Mouse (Mus musculus): ENCODE results near the gene Zfp110. TPM values are rescaled to one million over a fixed set of nuclear protein-coding genes. Genes with fewer than 3 reads are reported as not detected.
A peak's percentile ranks its signal among the peaks of the same experiment; 100 is the strongest.

Zfp110 gene
- total RNA-seq, 2 experiments from 2014 or later = 19.5 to 20.3 TPM

GRCm38 (mm10) chr7:12891334-12891733 lies 56.8 kb downstream of the Zfp110 start:
- no peak for DNase-seq (ENCODE audit: low spot score in 2 of 2)

GRCm38 (mm10) chr7:12897655-12898410 lies 63.3 kb downstream of the Zfp110 start, which contains the start of gene Zscan22:
Gene Zscan22 (plus strand): TSS chr7:12897815.
- DNase-seq (ENCODE audit: low spot score in 2 of 2) = peak; percentile 66 to 87

Other genes starting within 250 kb of the Zfp110 start
- under 1 TPM; 0.02 to 0.03 TPM for gene Vmn2r53, start 226.0 kb upstream of the Zfp110 start, total RNA-seq (2021)
- gene Vmn2r54, start 194.4 kb upstream of the Zfp110 start, total RNA-seq (2021) = not detected
- gene Vmn2r55, start 149.8 kb upstream of the Zfp110 start, total RNA-seq (2021) = not detected
- not detected for gene Vmn2r56, start 99.8 kb upstream of the Zfp110 start, total RNA-seq (2021)
- gene Zscan18, start 31.1 kb upstream of the Zfp110 start, total RNA-seq (2021) = 1 to 10 TPM; 7.5 to 7.8 TPM
- 10 to 100 TPM in 1 of 2 experiments, 1 to 10 TPM in 1; 9.5 to 11.6 TPM for gene Zfp329, start 15.9 kb upstream of the Zfp110 start, total RNA-seq (2021)
- gene Zfp128, start 46.4 kb downstream of the Zfp110 start, total RNA-seq (2021) = 1 to 10 TPM; 3.2 to 3.4 TPM
- 1 to 10 TPM; 4.9 to 5.7 TPM for gene Zscan22, start 63.1 kb downstream of the Zfp110 start, total RNA-seq (2021)
- gene Rps5, start 87.5 kb downstream of the Zfp110 start, total RNA-seq (2021) = 1,000 to 10,000 TPM; 1,104 to 1,266 TPM
- under 1 TPM; 0.62 to 0.69 TPM for gene Rnf225, start 92.7 kb downstream of the Zfp110 start, total RNA-seq (2021)
- 1 to 10 TPM; 6.0 to 6.6 TPM for gene Zfp324, start 131.1 kb downstream of the Zfp110 start, total RNA-seq (2021)
- gene Zfp446, start 143.1 kb downstream of the Zfp110 start, total RNA-seq (2021) = 1 to 10 TPM; 4.2 TPM
- under 1 TPM; 0.10 to 0.20 TPM for gene Slc27a5, start 163.4 kb downstream of the Zfp110 start, total RNA-seq (2021)
- gene Trim28, start 164.4 kb downstream of the Zfp110 start, total RNA-seq (2021) = 100 to 1,000 TPM; 232 to 252 TPM
- gene Zbtb45, start 175.3 kb downstream of the Zfp110 start, total RNA-seq (2021) = 10 to 100 TPM; 10.4 to 13.5 TPM
- gene Chmp2a, start 200.0 kb downstream of the Zfp110 start, total RNA-seq (2021) = 100 to 1,000 TPM; 135 to 143 TPM
- 100 to 1,000 TPM; 163 to 175 TPM for gene Ube2m, start 203.5 kb downstream of the Zfp110 start, total RNA-seq (2021)
- 1 to 10 TPM; 1.6 to 1.8 TPM for gene Mzf1, start 220.0 kb downstream of the Zfp110 start, total RNA-seq (2021)